Mouse (Mus musculus) myocyte (in vitro differentiated cells): ENCODE measurements around the gene Etfbkmt.

Source experiments
- MYOD1 ChIP-seq, 3 experiments: IDR thresholded peaks; one replicate each; pipeline ENCODE4 v1.6.1; 2011; ENCODE audit warnings: control low read depth in 2 of 3, low read depth in 2 of 3, mild to moderate bottlenecking in 2 of 3, moderate library complexity in 1 of 3; ENCODE audit not compliant: insufficient read length in 2 of 3, control insufficient read depth in 1 of 3
- TCF12 ChIP-seq: IDR thresholded peaks from one replicate; pipeline ENCODE4 v1.6.1; 2011; ENCODE audit warnings: mild to moderate bottlenecking, control low read depth; ENCODE audit not compliant: poor library complexity, insufficient read depth, severe bottlenecking

DNA sequence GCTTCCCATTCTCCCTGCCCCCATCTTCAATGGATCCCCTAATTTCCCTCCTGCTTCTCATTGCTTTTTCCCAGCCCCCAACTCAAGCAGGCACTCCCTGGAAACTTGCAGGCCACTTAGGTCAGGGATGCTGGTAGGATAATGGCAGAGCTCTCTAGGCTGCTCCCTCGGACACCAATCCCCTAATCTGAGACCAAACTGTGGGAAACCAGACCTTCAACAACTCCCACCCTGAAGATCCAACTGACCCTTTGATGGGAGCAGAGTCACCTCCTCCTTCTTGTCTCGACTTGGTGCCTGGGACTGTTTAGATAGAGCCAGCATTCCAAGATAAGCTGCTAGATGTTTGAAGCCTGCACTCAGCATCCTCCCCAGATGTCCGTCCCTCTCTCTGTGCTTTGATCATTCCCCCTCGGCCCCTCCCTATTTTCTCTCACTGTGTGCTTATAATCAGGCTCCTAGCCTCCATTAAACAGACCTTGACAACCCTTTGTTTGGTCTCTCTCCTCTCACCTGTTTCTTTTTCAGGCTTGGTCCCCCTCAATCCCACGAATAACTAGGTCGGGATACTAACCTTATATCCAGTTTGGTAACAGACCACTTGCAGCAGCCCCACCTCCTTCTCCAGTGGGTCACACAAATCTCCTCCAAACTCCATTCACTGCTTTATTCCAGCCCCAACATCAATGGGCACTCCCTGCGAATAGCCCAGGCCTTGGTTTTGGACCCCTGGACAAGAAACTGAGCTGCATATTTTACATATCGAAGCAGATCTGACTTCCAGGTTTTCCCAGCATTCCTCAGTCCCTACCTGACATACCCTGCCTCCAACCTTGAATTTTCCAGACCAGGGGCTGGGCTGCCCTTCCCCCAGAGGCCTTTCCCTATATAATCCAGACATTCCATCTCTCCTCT lies 14.7 kb downstream of the Etfbkmt start:
- TF ChIP-seq TCF12 (no peak), MYOD1 (IDR thresholded peaks at IDR 0.05; ENCODE audit: control insufficient read depth in 1 of 3, insufficient read length in 2 of 3, low read depth in 2 of 3) (no peak)
